Mouse (Mus musculus): ENCODE data around the gene Taf1a. TPM values are rescaled to one million over a fixed set of nuclear protein-coding genes. Genes with fewer than 3 reads are reported as not detected.

The Taf1a gene
- 1 to 10 TPM; 4.2 to 5.2 TPM for total RNA-seq (2023)

DNA sequence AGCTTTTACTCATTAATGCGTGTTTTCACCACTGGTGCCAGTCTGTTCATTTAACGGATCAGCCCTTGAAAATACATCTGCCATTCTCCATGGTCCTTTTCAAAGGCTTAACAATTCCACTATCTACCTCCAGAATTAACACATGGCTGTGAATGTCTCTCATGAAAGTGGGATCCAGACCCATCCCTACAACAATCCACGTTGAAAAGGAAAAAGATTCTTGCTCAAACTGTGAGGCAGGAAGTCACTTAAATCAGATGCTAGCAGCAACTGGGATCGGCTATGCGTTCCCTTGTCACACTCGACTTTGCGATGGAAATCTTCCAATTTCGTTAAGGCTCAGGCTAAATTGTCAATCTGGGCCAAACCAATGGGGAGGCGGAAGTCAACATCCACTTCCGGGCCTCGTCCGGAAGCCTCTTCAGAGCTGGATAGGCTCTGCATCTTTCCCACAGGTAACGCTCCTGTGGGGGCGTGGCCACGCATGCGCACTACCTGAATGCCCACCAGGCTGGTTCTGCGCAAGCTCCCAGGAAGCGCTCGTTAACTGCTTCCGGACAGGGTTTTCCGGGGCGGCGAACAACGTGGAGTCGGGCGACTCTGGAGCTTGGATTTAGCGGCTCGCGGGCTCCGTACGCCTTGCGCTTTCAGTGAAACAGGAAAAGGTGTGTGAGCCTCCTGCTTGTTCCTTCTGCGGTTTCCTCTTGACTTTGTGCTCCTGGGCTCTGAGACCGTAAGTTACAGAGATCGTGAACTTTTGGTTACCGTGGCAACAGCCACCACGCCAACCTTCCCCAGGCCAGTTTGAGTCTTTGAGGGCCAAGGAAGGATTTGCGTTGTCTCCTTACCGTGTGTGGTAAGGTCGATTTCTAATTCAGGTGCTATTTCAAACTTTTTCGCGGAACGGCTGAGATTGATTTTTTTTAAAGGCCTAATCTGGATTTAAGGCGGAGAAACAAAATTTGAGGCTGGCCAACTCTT is at the start of gene Taf1a:
Gene Taf1a (plus strand): TSS at position 556 of the 981 bp plus-strand sequence.

DNA sequence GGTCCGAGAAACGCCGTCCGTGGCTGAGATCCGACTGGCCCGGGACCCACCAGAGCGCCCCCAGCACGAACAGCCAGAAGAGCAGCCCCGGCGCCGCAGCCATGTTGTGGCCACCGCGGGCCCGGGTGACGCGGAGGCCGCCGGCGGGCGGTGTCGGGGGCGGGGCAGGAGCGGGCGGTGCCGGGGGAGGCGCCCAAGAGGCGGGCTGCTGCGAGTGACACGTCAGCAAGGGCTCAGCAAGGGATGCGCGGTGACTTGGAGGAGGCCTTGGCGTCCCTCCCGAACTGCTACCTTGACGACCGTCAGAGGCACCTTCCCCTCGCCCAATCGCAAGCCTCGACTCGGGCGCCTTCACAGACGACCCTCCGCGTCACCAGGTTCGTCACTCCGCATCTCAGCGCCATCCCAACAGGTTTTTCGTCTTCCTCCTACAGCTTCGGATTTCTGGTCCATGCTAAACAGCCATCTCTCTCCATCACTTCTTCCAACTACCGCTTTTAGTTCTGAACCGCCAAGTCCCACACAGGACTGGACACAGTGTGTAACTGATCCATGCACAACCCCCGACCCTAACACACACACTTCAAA is 19.3 kb upstream of the Taf1a start, which contains the start of gene Mia3:
Gene Mia3 (minus strand): TSS at position 127 of the 588 bp plus-strand sequence.

DNA sequence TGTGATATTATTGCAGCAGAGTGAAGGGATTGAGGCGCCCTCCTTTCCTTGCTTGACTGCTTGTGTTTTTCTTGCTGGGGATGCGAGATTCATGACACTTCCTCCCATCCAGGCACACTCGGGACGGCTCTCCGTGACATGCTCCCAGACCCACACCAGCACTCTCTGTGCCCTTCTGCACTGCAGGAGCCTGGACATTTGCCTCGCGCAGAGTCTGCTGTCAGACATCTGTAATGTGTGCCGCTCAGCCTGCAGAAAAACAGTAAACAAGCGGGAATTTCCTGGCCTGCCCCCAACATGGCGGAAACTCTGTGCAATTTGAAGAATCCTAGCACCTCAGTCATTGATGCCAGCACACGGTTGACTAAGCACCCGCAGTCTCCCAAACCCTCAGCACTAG is 29.1 kb downstream of the Taf1a start, which contains the start of gene Hhipl2:
Gene Hhipl2 (plus strand): TSS at position 343 of the 400 bp plus-strand sequence.

Other genes with a start within 250 kb of the Taf1a start
- 1 to 10 TPM; 8.2 to 8.5 TPM for gene Disp1, start 167.5 kb upstream of the Taf1a start, total RNA-seq (2023)
- gene Aida, start 92.4 kb upstream of the Taf1a start, total RNA-seq (2023): 10 to 100 TPM; 16.7 to 27.6 TPM
- 10 to 100 TPM; 32.4 to 37.8 TPM for gene Brox, start 91.7 kb upstream of the Taf1a start, total RNA-seq (2023)
- 100 to 1,000 TPM in 1 of 2 experiments, 10 to 100 TPM in 1; 93.0 to 106 TPM for gene Mia3, start 19.4 kb upstream of the Taf1a start, total RNA-seq (2023)
- not detected for gene Hhipl2, start 29.2 kb downstream of the Taf1a start, total RNA-seq (2023)